Mouse (Mus musculus): ENCODE measurements around the gene Pycr2. TPM values are rescaled to one million over a fixed set of nuclear protein-coding genes. Genes with fewer than 3 reads are reported as not detected.
A peak's percentile ranks its signal among the peaks of the same experiment; 100 is the strongest.
"Not testable (repeated sequence)": the region's sequence is repeated elsewhere in the genome, so short reads cannot be mapped to it uniquely, and the experiment has no call there.

Pycr2 gene
- total RNA-seq (2021): 10 to 100 TPM; 29.3 to 30.6 TPM
- long read RNA-seq, experiment 1, transcript Pycr2-201 (7 exons, 1,580 nt): major isoform, 79 of 93 reads
- long read RNA-seq, experiment 1, partial matches to known transcripts: 6 of 93 reads
- long read RNA-seq, experiment 1, other reads (novel, unspliced or antisense): 8 of 93 reads
- long read RNA-seq, experiment 2, transcript Pycr2-201 (7 exons, 1,580 nt): major isoform, 85 of 97 reads
- long read RNA-seq, experiment 2, partial matches to known transcripts: 3 of 97 reads
- long read RNA-seq, experiment 2, other reads (novel, unspliced or antisense): 9 of 97 reads

- DNase-seq (ENCODE audit: low spot score in 2 of 2): peak; percentile 93 to 96
- intact Hi-C loops (cut with DNase I): no loop called here
These were observed at the start of gene Pycr2 for GRCm38 (mm10) chr1:180904039-180904814. Pycr2 (plus strand) TSS chr1:180904293.

GRCm38 (mm10) chr1:180858763-180859162 lies 45.3 kb upstream of the Pycr2 start:
- DNase-seq (ENCODE audit: low spot score in 2 of 2): no peak
- intact Hi-C loops (cut with DNase I): no loop called here

GRCm38 (mm10) chr1:180860030-180860429 lies 44.1 kb upstream of the Pycr2 start:
- intact Hi-C loops (cut with DNase I): no loop called here
- no peak for DNase-seq (ENCODE audit: low spot score in 2 of 2)

- intact Hi-C loops (cut with DNase I): no loop called here
- DNase-seq (ENCODE audit: low spot score in 2 of 2): peak; percentile 22 to 49
These were observed 40.5 kb upstream of the Pycr2 start for GRCm38 (mm10) chr1:180863606-180864005.

GRCm38 (mm10) chr1:180866001-180866400 lies 38.1 kb upstream of the Pycr2 start:
- no peak for DNase-seq (ENCODE audit: low spot score in 2 of 2)
- intact Hi-C loops (cut with DNase I): no loop called here

- no peak for DNase-seq (ENCODE audit: low spot score in 2 of 2)
- intact Hi-C loops (cut with DNase I): no loop called here
These were observed 33.9 kb upstream of the Pycr2 start for GRCm38 (mm10) chr1:180870122-180870650.

GRCm38 (mm10) chr1:180873861-180874484 lies 30.1 kb upstream of the Pycr2 start:
- DNase-seq (ENCODE audit: low spot score in 2 of 2): peak in 1 of 2 experiments; percentile 22
- intact Hi-C loops (cut with DNase I): no loop called here

GRCm38 (mm10) chr1:180874615-180875014 lies 29.5 kb upstream of the Pycr2 start:
- DNase-seq (ENCODE audit: low spot score in 2 of 2): no peak
- intact Hi-C loops (cut with DNase I): no loop called here

GRCm38 (mm10) chr1:180875126-180875525 lies 29.0 kb upstream of the Pycr2 start:
- intact Hi-C loops (cut with DNase I): no loop called here
- DNase-seq (ENCODE audit: low spot score in 2 of 2): no peak

- intact Hi-C loops (cut with DNase I): no loop called here
- no peak for DNase-seq (ENCODE audit: low spot score in 2 of 2)
These were observed 26.6 kb upstream of the Pycr2 start for GRCm38 (mm10) chr1:180877466-180877865.

GRCm38 (mm10) chr1:180881768-180882167 lies 22.3 kb upstream of the Pycr2 start:
- DNase-seq (ENCODE audit: low spot score in 2 of 2): no peak
- intact Hi-C loops (cut with DNase I): no loop called here

GRCm38 (mm10) chr1:180883731-180884130 lies 20.4 kb upstream of the Pycr2 start:
- intact Hi-C loops (cut with DNase I): no loop called here
- DNase-seq (ENCODE audit: low spot score in 2 of 2): no peak

- no peak for DNase-seq (ENCODE audit: low spot score in 2 of 2)
- intact Hi-C loops (cut with DNase I): no loop called here
These were observed 19.6 kb upstream of the Pycr2 start for GRCm38 (mm10) chr1:180884484-180884883.

- DNase-seq (ENCODE audit: low spot score in 2 of 2): peak in 1 of 2 experiments; percentile 30
- intact Hi-C loops (cut with DNase I): no loop called here
These were observed 15.5 kb upstream of the Pycr2 start for GRCm38 (mm10) chr1:180888556-180889042.

GRCm38 (mm10) chr1:180889172-180889571 lies 14.9 kb upstream of the Pycr2 start:
- DNase-seq (ENCODE audit: low spot score in 2 of 2): no peak
- intact Hi-C loops (cut with DNase I): no loop called here

GRCm38 (mm10) chr1:180889841-180890240 lies 14.3 kb upstream of the Pycr2 start:
- DNase-seq (ENCODE audit: low spot score in 2 of 2): no peak
- intact Hi-C loops (cut with DNase I): no loop called here

- intact Hi-C loops (cut with DNase I): no loop called here
These were observed 11.3 kb upstream of the Pycr2 start, which contains the start of gene Lefty2 for GRCm38 (mm10) chr1:180892808-180893207. Lefty2 (plus strand) TSS chr1:180893108.

GRCm38 (mm10) chr1:180894088-180894987 lies 9.8 kb upstream of the Pycr2 start:
- intact Hi-C loops (cut with DNase I): loop anchor here (1.0 kb wide), 1 partner anchor 43 kb away; no protein-coding TSS in a partner anchor
- not testable (repeated sequence) for DNase-seq (ENCODE audit: low spot score in 2 of 2)

More at GRCm38 (mm10) chr1:180892808-180893207, 11.3 kb upstream of the Pycr2 start, which contains the start of gene Lefty2:
- no peak for DNase-seq (ENCODE audit: low spot score in 2 of 2)

GRCm38 (mm10) chr1:180901107-180901506 lies 3.0 kb upstream of the Pycr2 start:
- intact Hi-C loops (cut with DNase I): no loop called here
- DNase-seq (ENCODE audit: low spot score in 2 of 2): peak; percentile 39 to 62
